Mouse (Mus musculus) thymus, postnatal 4 days (tissue): ENCODE measurements at regions not wholly inside any gene's neighbourhood (a gene's known extent, or its start where the extent isn't known, plus 50 kb on each side); places are given as distances from the start of the nearest gene placed in this dataset.
"Not testable (repeated sequence)": the region's sequence is repeated elsewhere in the genome, so short reads cannot be mapped to it uniquely, and the experiment has no call there.

Experiments used
- DNase-seq: peaks from one replicate; pipeline ENCODE4 v3.0.0; 2021

DNA sequence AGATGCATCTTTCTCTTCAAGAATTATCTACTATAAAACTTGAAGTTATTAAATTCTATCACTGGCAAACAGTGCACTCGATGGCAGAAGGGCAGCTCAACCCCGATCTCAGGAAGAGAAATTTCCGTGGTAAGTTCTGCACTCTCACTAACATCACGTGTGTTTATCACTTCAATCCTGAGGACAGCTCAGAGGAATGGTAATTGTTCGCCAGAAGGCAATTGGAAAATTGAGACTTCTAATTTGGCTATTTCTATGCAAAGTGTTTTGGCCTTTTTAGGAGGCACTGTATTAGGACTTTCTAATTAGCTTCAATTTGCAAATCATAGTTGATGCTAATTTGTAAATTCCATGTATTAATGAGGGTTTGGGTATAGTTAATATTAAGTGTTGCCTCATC is 977.3 kb downstream of the Defb40 start:
- no peak for DNase-seq

DNA sequence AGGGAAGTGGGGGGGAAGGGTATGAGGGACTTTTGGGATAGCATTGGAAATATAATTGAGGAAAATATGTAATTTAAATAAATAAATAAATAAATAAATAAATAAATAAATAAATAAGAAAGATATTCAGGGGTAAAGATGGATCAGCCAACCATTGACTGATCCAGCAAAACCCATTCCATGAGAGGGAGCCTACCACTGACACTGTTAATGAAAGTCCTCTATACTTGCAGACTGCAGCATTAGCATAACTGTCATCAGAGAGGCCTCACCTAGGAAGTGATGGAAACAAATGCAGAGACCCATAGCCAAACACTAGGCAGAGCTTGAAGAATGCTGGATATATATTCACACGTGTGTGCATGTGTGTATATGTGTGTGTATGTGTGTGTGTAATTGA is 993.3 kb downstream of the Defb40 start:
- no peak for DNase-seq

DNA sequence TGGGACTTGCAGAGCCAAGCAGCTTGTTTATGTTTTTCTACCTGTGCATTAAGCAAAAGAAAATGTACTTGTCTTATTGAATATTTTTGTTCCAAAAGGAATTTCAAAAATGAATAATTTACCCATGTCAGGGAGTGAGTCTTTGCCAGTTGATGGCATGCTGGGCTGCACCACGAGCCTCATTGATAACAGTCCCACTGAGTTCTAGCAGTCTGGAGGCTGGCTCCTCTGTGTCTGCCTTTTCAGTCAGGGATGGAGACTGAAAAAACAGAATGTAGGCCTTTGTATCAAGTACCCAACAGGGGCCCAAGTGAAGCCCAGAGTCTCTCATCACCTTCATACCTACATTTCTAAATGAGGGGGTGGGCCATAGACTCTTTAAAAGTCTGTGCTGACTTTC is 1029.2 kb downstream of the Defb40 start:
- DNase-seq = no peak

DNA sequence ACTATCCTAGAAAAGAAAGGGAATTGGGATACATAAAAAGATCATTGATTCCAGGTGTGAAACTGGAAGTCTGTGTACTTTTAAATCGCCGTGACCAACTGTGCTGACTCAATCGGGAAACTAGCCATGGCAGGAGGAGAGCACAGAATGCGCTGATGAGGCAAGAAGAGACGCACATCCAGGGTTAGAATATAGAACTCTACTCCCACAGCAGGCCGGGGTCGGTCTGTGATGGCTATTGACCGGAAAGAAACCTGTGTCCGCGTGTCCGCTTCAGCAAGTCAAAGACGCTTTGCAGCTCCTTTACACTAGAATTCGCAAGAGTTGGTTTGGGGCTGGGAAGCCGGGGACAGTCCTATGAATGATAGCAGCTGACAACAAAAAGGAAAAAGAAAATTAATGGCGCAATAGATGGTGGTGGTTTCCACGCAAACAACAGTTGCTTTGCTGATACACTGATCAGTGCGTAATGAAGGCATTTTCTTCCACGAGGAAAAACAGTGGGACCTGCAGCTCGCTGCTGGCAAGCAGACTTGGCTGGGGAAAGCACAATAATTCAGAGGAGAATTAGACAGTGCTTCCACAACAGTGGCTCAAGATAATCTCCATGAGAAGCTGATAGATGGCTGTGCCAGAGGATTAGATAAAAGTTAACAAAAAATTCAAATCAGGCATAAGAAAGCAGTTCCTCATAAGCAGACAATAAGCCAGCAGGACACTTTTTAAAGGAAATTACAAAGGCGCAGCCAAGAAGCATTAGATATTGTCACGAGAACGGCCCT is 1029.8 kb downstream of the Defb40 start:
- no peak for DNase-seq

DNA sequence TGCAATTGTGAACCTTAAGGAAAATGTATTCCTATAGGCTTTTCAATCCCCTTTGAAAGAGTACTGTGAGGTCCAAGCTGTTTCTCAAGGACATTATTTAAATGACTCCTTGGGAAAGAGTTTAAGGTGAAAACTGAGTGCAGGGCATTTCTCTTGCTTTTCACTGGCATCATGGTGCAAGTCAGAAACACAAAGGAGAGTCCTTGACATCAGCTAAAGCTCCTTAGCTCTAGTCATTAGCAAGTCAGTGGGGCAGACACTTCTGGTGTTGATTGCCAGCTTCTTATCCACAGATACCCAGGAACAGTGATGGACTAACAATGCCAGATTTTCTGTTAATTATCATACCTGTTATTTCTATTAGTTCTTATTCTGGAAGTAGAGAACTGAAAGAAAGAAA is 1043.4 kb downstream of the Defb40 start:
- DNase-seq = no peak

DNA sequence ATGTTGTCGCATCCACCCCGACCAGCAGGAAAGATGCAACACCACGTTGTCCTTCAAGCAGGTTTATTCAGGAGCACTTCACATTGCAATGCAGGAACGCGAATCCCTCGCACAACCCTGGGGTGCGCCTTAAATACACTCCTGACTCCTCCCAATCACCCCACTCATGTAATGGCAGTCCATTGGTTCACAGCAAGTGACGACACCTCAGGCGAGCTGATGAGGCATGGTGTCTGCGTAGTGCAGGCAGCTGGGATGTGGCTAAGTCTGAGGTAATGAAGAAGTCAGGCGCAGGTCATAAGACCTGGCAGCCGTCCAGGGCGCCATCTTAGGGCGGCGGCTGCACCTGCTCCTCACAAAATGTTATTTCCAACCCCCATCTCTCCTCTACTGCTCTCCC is 1068.7 kb downstream of the Defb40 start:
- DNase-seq = no peak

DNA sequence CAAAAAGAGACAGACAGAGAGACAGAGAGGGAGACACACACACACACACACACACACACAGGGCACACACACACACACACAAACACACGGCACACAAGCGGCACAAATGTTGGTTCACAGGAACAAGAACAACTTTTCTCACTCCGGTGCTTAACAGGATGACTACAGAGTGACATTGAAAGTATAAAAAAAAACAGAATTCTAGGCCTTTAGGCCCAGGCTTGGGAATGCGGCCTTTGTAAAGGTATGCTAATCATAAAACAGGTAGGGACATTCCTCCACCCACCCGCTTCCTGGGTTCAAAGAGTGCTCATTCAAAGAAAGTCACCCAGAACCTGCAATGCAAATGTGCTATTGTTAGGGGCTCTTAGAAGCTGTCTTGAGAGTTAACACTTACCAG is 1089.5 kb downstream of the Defb40 start:
- DNase-seq = not testable (repeated sequence)

DNA sequence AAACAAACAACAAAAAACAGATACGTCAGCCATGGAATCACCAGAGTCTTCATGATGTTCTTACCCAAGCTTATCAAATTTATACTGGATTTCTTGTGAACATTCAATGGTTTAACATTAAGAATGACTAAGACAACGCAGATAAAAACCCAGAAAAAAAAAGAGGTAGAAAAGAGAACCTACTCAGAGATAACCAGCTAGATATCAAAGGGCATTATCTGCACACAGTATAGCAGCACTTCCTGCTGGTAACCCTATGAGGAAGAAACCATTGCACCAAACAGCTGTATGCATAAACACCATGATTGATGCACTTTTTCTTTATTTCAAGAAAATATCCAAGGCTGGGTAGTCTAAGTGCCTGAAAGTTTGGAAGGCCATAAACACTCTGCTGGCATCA is 1114.7 kb downstream of the Defb40 start:
- no peak for DNase-seq
